Mouse (Mus musculus) MEL (cell line): ENCODE measurements around the gene Ankrd1.

Experiments
- EP300 ChIP-seq, 2 experiments: IDR thresholded peaks; 2 replicates each; pipeline ENCODE4 v1.6.1; 2011; ENCODE audit warnings: improper control_type of control experiment in 2 of 2, low read length in 2 of 2, low read depth in 1 of 2, mild to moderate bottlenecking in 1 of 2
- TBP ChIP-seq: IDR thresholded peaks from 2 replicates; pipeline ENCODE4 v1.8.0; 2011; ENCODE audit warnings: low read depth, low read length, improper control_type of control experiment
- USF1 ChIP-seq: IDR thresholded peaks from 2 replicates; pipeline ENCODE4 v1.6.1; 2014; ENCODE audit warnings: low read depth, mild to moderate bottlenecking, inconsistent platforms, low read length, improper control_type of control experiment, moderate library complexity

DNA sequence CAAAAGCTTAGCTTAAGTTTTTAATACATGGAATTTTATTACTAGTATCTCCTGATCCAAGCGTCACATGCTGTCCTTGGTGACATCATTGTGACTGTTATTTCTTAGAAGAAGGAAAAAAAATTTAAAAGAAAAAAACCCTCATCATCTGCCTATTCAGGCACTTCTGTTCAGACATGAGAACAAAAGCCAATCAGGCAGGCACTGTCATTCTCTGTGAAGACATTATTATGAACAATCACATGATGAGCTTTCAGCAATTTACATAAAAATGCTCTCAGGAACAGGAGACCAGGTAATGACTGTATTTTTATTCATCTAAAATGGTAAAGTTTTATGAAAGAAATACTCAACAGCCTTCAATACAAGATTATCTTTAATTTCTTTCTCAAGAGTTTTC lies 21.6 kb downstream of the Ankrd1 start:
- TF ChIP-seq TBP: no peak
- TF ChIP-seq USF1: no peak
- TF ChIP-seq EP300 (IDR thresholded peaks at IDR 0.05; ENCODE audit: low read depth in 1 of 2, low read length in 2 of 2): no peak
